ENCODE assay signal across 7 mouse cellular contexts in the genomic region with DNA sequence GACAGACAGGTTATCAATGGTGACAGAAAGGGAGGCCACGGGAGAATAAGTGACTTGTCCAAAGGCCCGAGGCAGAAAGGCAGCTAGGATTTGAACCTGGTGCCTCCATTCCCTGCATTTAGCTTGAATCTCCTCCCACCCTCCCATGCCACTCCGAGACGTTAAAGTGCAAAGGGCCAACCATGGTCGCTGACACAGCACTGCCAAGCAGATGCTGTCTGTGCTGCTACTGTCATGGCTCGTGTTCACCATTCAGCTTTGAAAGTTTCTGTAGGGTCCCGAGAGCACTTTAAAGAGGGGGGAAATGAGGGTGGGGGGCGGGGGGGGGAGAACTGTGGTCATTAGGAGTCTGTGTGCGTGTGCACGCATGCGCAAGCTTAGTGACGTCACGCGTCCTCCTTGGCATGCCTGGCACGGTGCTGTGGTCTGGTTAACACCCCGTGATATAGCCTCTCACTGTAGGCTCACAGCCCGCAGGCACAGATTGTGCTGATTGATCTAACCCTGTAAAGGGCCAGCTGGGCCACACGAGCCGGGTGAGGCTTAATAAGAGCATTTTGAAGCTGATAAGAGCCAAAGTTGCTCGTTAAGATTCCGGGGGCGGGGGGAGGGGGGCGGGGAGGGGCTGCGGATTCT.
DNase-seq lines count a peak whose midpoint lies in the region; ATAC-seq and TF ChIP-seq lines count a peak whose summit lies in the region.

No protein-coding gene starts in this region.

- no peak for ATAC-seq in heart, embryonic 12.5 days (ENCODE audit: insufficient number of reproducible peaks, low FRiP score)

- H3K9ac ChIP-seq in heart, embryonic 12.5 days = peak overlapping the region; percentile 21; the same call in 1 of the 2 replicates

- no peak for TF ChIP-seq POLR2A in thymus, adult 2 months (IDR thresholded peaks at IDR 0.05; ENCODE audit: control insufficient read depth, extremely low read depth, insufficient read depth, low read length, poor library complexity)

- peak; percentile 9 for DNase-seq in ovary, adult 18-20 months (ENCODE audit: low spot score)
- DNase-seq in ovary, postnatal 14 days (ENCODE audit: low spot score) = no peak
- peak; percentile 48 to 65 for DNase-seq in layer of hippocampus, adult 8-10 months (ENCODE audit: low spot score in 2 of 2)
- DNase-seq in lung, postnatal 4 days = peak; percentile 49 to 68
- no peak for DNase-seq in thymus, adult 2 months
- DNase-seq in liver = no peak

- peak overlapping the region; percentile 62 for H3K4me2 ChIP-seq in heart, embryonic 12.5 days

- H3K4me1 ChIP-seq in heart, embryonic 12.5 days (replicated peaks) = peaks cover 9% of the 10 kb centered on the region
- H3K4me1 ChIP-seq in thymus, adult 2 months (replicated peaks; ENCODE audit: control insufficient read depth, insufficient read depth, low read length) = no peaks in the 10 kb centered on the region

- peaks cover 5% of the 10 kb centered on the region; the same call in 1 of the 2 replicates for H3K27me3 ChIP-seq in heart, embryonic 12.5 days (replicated peaks)
- H3K27me3 ChIP-seq in thymus, adult 2 months (ENCODE audit: control insufficient read depth, insufficient read depth, low read length) = no peaks in the 10 kb centered on the region

- no peak overlapping the region for H3K27ac ChIP-seq in heart, embryonic 12.5 days (ENCODE audit: poor library complexity, severe bottlenecking)
- no peak overlapping the region for H3K27ac ChIP-seq in thymus, adult 2 months (ENCODE audit: control insufficient read depth, insufficient read depth, low read length)

- H3K4me3 ChIP-seq in heart, embryonic 12.5 days = peak overlapping the region; percentile 26
- H3K4me3 ChIP-seq in thymus, adult 2 months (ENCODE audit: control insufficient read depth, insufficient read depth, low read length) = no peak overlapping the region

- H3K36me3 ChIP-seq in heart, embryonic 12.5 days = no peaks in the 10 kb centered on the region
- H3K36me3 ChIP-seq in thymus, adult 2 months (ENCODE audit: control insufficient read depth, insufficient read depth, low read length) = no peaks in the 10 kb centered on the region

- no peak for TF ChIP-seq CTCF in thymus, adult 2 months (IDR thresholded peaks at IDR 0.05; ENCODE audit: borderline replicate concordance, control insufficient read depth, extremely low read depth, insufficient read depth, low read length, poor library complexity)

- 18% methylated on average over 24 of the region's 24 CpGs for WGBS in heart, embryonic 12.5 days
- 63% methylated on average over 24 of the region's 24 CpGs for WGBS in thymus, adult 2 months

- H3K9me3 ChIP-seq in heart, embryonic 12.5 days (replicated peaks) = no peaks in the 10 kb centered on the region

Comparison
In these comparisons a context has a peak if more than half of its experiments do, and no peak if none do; other contexts are left out.
1. DNase-seq: peak in ovary, adult 18-20 months (single experiment), layer of hippocampus, adult 8-10 months (2 of 2) and lung, postnatal 4 days (2 of 2); none in ovary, postnatal 14 days (single experiment), thymus, adult 2 months (single experiment) and liver (single experiment).